Mouse (Mus musculus): ENCODE measurements around the gene Aqp3.
"Not testable (repeated sequence)": the region's sequence is repeated elsewhere in the genome, so short reads cannot be mapped to it uniquely, and the experiment has no call there.

The Aqp3 gene

GRCm38 (mm10) chr4:41102901-41103300 is 4.9 kb upstream of the Aqp3 start:
- ATAC-seq (ENCODE audit: low TSS enrichment): no peak

- no peak for ATAC-seq (ENCODE audit: low TSS enrichment)
Measured at GRCm38 (mm10) chr4:41100986-41101385, 3.0 kb upstream of the Aqp3 start.

- ATAC-seq (ENCODE audit: low TSS enrichment): no peak
Measured at GRCm38 (mm10) chr4:41098577-41098951, 581 bp upstream of the Aqp3 start.

- ATAC-seq (ENCODE audit: low TSS enrichment): no peak
Measured at GRCm38 (mm10) chr4:41097381-41097780, 602 bp downstream of the Aqp3 start.

GRCm38 (mm10) chr4:41096794-41097193 is 1.2 kb downstream of the Aqp3 start:
- ATAC-seq (ENCODE audit: low TSS enrichment): no peak

GRCm38 (mm10) chr4:41096169-41096568 is 1.8 kb downstream of the Aqp3 start:
- no peak for ATAC-seq (ENCODE audit: low TSS enrichment)

- ATAC-seq (ENCODE audit: low TSS enrichment): no peak
Measured at GRCm38 (mm10) chr4:41094361-41094760, 3.6 kb downstream of the Aqp3 start.

GRCm38 (mm10) chr4:41092958-41093357 is 5.0 kb downstream of the Aqp3 start:
- ATAC-seq (ENCODE audit: low TSS enrichment): peak; percentile 78

- ATAC-seq (ENCODE audit: low TSS enrichment): no peak
Measured at GRCm38 (mm10) chr4:41091391-41091790, 6.6 kb downstream of the Aqp3 start.

- ATAC-seq (ENCODE audit: low TSS enrichment): no peak
Measured at GRCm38 (mm10) chr4:41089705-41090104, 8.3 kb downstream of the Aqp3 start.

GRCm38 (mm10) chr4:41089189-41089588 is 8.8 kb downstream of the Aqp3 start:
- ATAC-seq (ENCODE audit: low TSS enrichment): no peak

- no peak for ATAC-seq (ENCODE audit: low TSS enrichment)
Measured at GRCm38 (mm10) chr4:41087459-41088298, 10.3 kb downstream of the Aqp3 start.

GRCm38 (mm10) chr4:41086947-41087346 is 11.0 kb downstream of the Aqp3 start:
- no peak for ATAC-seq (ENCODE audit: low TSS enrichment)

- ATAC-seq (ENCODE audit: low TSS enrichment): no peak
Measured at GRCm38 (mm10) chr4:41084819-41085218, 13.2 kb downstream of the Aqp3 start.

GRCm38 (mm10) chr4:41082803-41083202 is 15.2 kb downstream of the Aqp3 start:
- ATAC-seq (ENCODE audit: low TSS enrichment): not testable (repeated sequence)

- no peak for ATAC-seq (ENCODE audit: low TSS enrichment)
Measured at GRCm38 (mm10) chr4:41081733-41082132, 16.2 kb downstream of the Aqp3 start.

GRCm38 (mm10) chr4:41078726-41079125 is 19.3 kb downstream of the Aqp3 start:
- no peak for ATAC-seq (ENCODE audit: low TSS enrichment)

- ATAC-seq (ENCODE audit: low TSS enrichment): no peak
Measured at GRCm38 (mm10) chr4:41074461-41074860, 23.5 kb downstream of the Aqp3 start.

GRCm38 (mm10) chr4:41073008-41073817 is 24.8 kb downstream of the Aqp3 start:
- ATAC-seq (ENCODE audit: low TSS enrichment): no peak

- no peak for ATAC-seq (ENCODE audit: low TSS enrichment)
Measured at GRCm38 (mm10) chr4:41071500-41072429, 26.2 kb downstream of the Aqp3 start.

- no peak for ATAC-seq (ENCODE audit: low TSS enrichment)
Measured at GRCm38 (mm10) chr4:41065196-41065595, 32.8 kb downstream of the Aqp3 start.

Data from frontal cortex, adult (tissue).